Mouse (Mus musculus): ENCODE measurements around the gene Srsf10. TPM values are rescaled to one million over a fixed set of nuclear protein-coding genes. Genes with fewer than 3 reads are reported as not detected.

Gene Srsf10
- total RNA-seq, 1 experiment, result 178 TPM

GRCm38 (mm10) chr4:135899050-135899448 lies 43.5 kb downstream of the Srsf10 start:
- no peaks in the 10 kb centered on the region for H3K9me3 ChIP-seq (ENCODE audit: control insufficient read depth, insufficient read depth, low read depth, low read length)
- H3K36me3 ChIP-seq (ENCODE audit: control insufficient read depth, insufficient read depth, low read length, poor library complexity, severe bottlenecking), result no peaks in the 10 kb centered on the region
- H3K4me3 ChIP-seq (ENCODE audit: insufficient read depth in 1 of 2, low read depth in 1 of 2, low read length in 2 of 2, poor library complexity in 1 of 2, severe bottlenecking in 1 of 2), result no peak overlapping the region
- no peak overlapping the region for H3K9ac ChIP-seq (ENCODE audit: insufficient read depth, low read depth, low read length, poor library complexity, severe bottlenecking)
- no peak for DNase-seq (ENCODE audit: low read depth, low spot score)
- H3K4me1 ChIP-seq (ENCODE audit: control insufficient read depth in 2 of 2, insufficient read depth in 2 of 2, low read length in 2 of 2, poor library complexity in 1 of 2), result peaks cover 0 to 13% of the 10 kb centered on the region in 2 experiments; a peak in 1 of 4 replicates
- no peak overlapping the region for H3K27ac ChIP-seq (ENCODE audit: insufficient read depth, low read depth, low read length, poor library complexity, severe bottlenecking)
- no peak for TF ChIP-seq HCFC1 (IDR thresholded peaks at IDR 0.05; ENCODE audit: borderline replicate concordance, insufficient read depth, low read length)
- no peak for TF ChIP-seq CHD2 (IDR thresholded peaks at IDR 0.05; ENCODE audit: low read depth, low read length)
- TF ChIP-seq ZC3H11A (IDR thresholded peaks at IDR 0.05; ENCODE audit: borderline replicate concordance, low read depth, low read length), result no peak
- TF ChIP-seq MAFK (IDR thresholded peaks at IDR 0.05; ENCODE audit: insufficient read depth, low read depth, low read length), result no peak
- TF ChIP-seq ZNF384 (IDR thresholded peaks at IDR 0.05; ENCODE audit: low read depth, low read length), result no peak
- in situ Hi-C loops (cut with MboI; ENCODE audit: low sequenced_read_pairs in 2 of 2, unreplicated experiment in 2 of 2), result no loop called here

- Histone ChIP-seq H3K4me3 (ENCODE audit: insufficient read depth in 1 of 2, low read depth in 1 of 2, low read length in 2 of 2, poor library complexity in 1 of 2, severe bottlenecking in 1 of 2) (no peak overlapping the region), H3K9me3 (ENCODE audit: control insufficient read depth, insufficient read depth, low read depth, low read length) (no peaks in the 10 kb centered on the region), H3K4me1 (ENCODE audit: control insufficient read depth in 2 of 2, insufficient read depth in 2 of 2, low read length in 2 of 2, poor library complexity in 1 of 2) (peaks cover 0 to 11% of the 10 kb centered on the region in 2 experiments; a peak in 1 of 4 replicates), H3K9ac (ENCODE audit: insufficient read depth, low read depth, low read length, poor library complexity, severe bottlenecking) (no peak overlapping the region), H3K36me3 (ENCODE audit: control insufficient read depth, insufficient read depth, low read length, poor library complexity, severe bottlenecking) (no peaks in the 10 kb centered on the region), H3K27ac (ENCODE audit: insufficient read depth, low read depth, low read length, poor library complexity, severe bottlenecking) (no peak overlapping the region)
- in situ Hi-C loops (cut with MboI; ENCODE audit: low sequenced_read_pairs in 2 of 2, unreplicated experiment in 2 of 2), result no loop called here
- TF ChIP-seq ZNF384 (IDR thresholded peaks at IDR 0.05; ENCODE audit: low read depth, low read length) (no peak), HCFC1 (IDR thresholded peaks at IDR 0.05; ENCODE audit: borderline replicate concordance, insufficient read depth, low read length) (no peak), CHD2 (IDR thresholded peaks at IDR 0.05; ENCODE audit: low read depth, low read length) (no peak)
- DNase-seq (ENCODE audit: low read depth, low spot score), result no peak
These were observed 44.5 kb downstream of the Srsf10 start for GRCm38 (mm10) chr4:135900008-135900407.

GRCm38 (mm10) chr4:135902606-135903242 lies 47.2 kb downstream of the Srsf10 start:
- in situ Hi-C loops (cut with MboI; ENCODE audit: low sequenced_read_pairs in 2 of 2, unreplicated experiment in 2 of 2), result no loop called here
- TF ChIP-seq MAFK (IDR thresholded peaks at IDR 0.05; ENCODE audit: insufficient read depth, low read depth, low read length) (no peak), ZNF384 (IDR thresholded peaks at IDR 0.05; ENCODE audit: low read depth, low read length) (no peak), CHD2 (IDR thresholded peaks at IDR 0.05; ENCODE audit: low read depth, low read length) (no peak), HCFC1 (IDR thresholded peaks at IDR 0.05; ENCODE audit: borderline replicate concordance, insufficient read depth, low read length) (no peak), ZC3H11A (IDR thresholded peaks at IDR 0.05; ENCODE audit: borderline replicate concordance, low read depth, low read length) (no peak)
- Histone ChIP-seq H3K9ac (ENCODE audit: insufficient read depth, low read depth, low read length, poor library complexity, severe bottlenecking) (no peak overlapping the region), H3K36me3 (ENCODE audit: control insufficient read depth, insufficient read depth, low read length, poor library complexity, severe bottlenecking) (no peaks in the 10 kb centered on the region), H3K9me3 (ENCODE audit: control insufficient read depth, insufficient read depth, low read depth, low read length) (no peaks in the 10 kb centered on the region), H3K27ac (ENCODE audit: insufficient read depth, low read depth, low read length, poor library complexity, severe bottlenecking) (no peak overlapping the region), H3K4me3 (ENCODE audit: insufficient read depth in 1 of 2, low read depth in 1 of 2, low read length in 2 of 2, poor library complexity in 1 of 2, severe bottlenecking in 1 of 2) (no peak overlapping the region), H3K4me1 (ENCODE audit: control insufficient read depth in 2 of 2, insufficient read depth in 2 of 2, low read length in 2 of 2, poor library complexity in 1 of 2) (peaks cover 0 to 9% of the 10 kb centered on the region in 2 experiments; a peak in 1 of 4 replicates)
- no peak for DNase-seq (ENCODE audit: low read depth, low spot score)

GRCm38 (mm10) chr4:135904810-135905209 lies 49.3 kb downstream of the Srsf10 start:
- DNase-seq (ENCODE audit: low read depth, low spot score), result no peak
- Histone ChIP-seq H3K27ac (ENCODE audit: insufficient read depth, low read depth, low read length, poor library complexity, severe bottlenecking) (no peak overlapping the region), H3K9ac (ENCODE audit: insufficient read depth, low read depth, low read length, poor library complexity, severe bottlenecking) (no peak overlapping the region), H3K4me3 (ENCODE audit: insufficient read depth in 1 of 2, low read depth in 1 of 2, low read length in 2 of 2, poor library complexity in 1 of 2, severe bottlenecking in 1 of 2) (no peak overlapping the region), H3K36me3 (ENCODE audit: control insufficient read depth, insufficient read depth, low read length, poor library complexity, severe bottlenecking) (no peaks in the 10 kb centered on the region), H3K9me3 (ENCODE audit: control insufficient read depth, insufficient read depth, low read depth, low read length) (no peaks in the 10 kb centered on the region), H3K4me1 (ENCODE audit: control insufficient read depth in 2 of 2, insufficient read depth in 2 of 2, low read length in 2 of 2, poor library complexity in 1 of 2) (no peaks in the 10 kb centered on the region)
- in situ Hi-C loops (cut with MboI; ENCODE audit: low sequenced_read_pairs in 2 of 2, unreplicated experiment in 2 of 2), result no loop called here
- TF ChIP-seq HCFC1 (IDR thresholded peaks at IDR 0.05; ENCODE audit: borderline replicate concordance, insufficient read depth, low read length) (no peak), ZNF384 (IDR thresholded peaks at IDR 0.05; ENCODE audit: low read depth, low read length) (no peak), CHD2 (IDR thresholded peaks at IDR 0.05; ENCODE audit: low read depth, low read length) (no peak), MAFK (IDR thresholded peaks at IDR 0.05; ENCODE audit: insufficient read depth, low read depth, low read length) (no peak), ZC3H11A (IDR thresholded peaks at IDR 0.05; ENCODE audit: borderline replicate concordance, low read depth, low read length) (no peak)

Data from ES-E14 (cell line).